In the genomic region with DNA sequence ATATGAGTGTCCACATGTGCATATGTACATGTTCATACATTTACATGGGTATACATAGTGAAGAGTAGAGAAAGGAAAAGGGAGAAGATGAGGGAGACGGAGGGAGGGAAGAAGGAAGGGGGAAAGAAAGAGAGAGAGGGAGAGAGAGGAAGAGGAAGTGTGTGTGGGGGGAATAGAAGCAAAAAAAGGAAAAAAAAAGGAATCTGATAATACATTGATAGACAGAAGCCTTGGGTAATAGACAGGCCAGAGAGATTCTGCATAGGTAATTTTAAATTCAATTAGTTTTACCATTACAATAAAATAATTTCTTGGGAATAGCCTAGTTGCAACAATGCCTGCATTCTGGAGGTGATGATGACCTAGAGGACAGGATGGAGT, we compare ENCODE assay signal across 26 mouse cellular contexts.
A peak's percentile ranks its signal among the peaks of the same experiment; 100 is the strongest.
DNase-seq lines count a peak whose midpoint lies in the region; ATAC-seq and TF ChIP-seq lines count a peak whose summit lies in the region.
"Had no signal": no experiment of that assay in that cellular context is flagged by ENCODE, and none has a peak within 500 bp of the region (broad histone marks: within the 10 kb centered on the region; RNA-seq: fewer than 3 reads in every experiment).

No protein-coding gene starts in this region.

- ATAC-seq in forebrain, embryonic 12.5 days (ENCODE audit: low FRiP score): no peak
- no peak for ATAC-seq in forebrain, embryonic 13.5 days
- ATAC-seq in heart, embryonic 13.5 days (ENCODE audit: extremely low read depth, insufficient number of reproducible peaks, low FRiP score, low TSS enrichment): no peak
- no peak for ATAC-seq in midbrain, embryonic 11.5 days (ENCODE audit: low FRiP score)
- ATAC-seq in midbrain, postnatal 0 days (ENCODE audit: low FRiP score): no peak
- ATAC-seq in midbrain, embryonic 14.5 days (ENCODE audit: low FRiP score, low TSS enrichment): no peak
- ATAC-seq: intestine, postnatal 0 days; lung, postnatal 0 days; Patski had no signal

- H3K4me2 ChIP-seq in forebrain, embryonic 12.5 days: no peak overlapping the region
- no peak overlapping the region for H3K4me2 ChIP-seq in forebrain, embryonic 13.5 days
- H3K4me2 ChIP-seq in heart, embryonic 13.5 days: no peak overlapping the region
- no peak overlapping the region for H3K4me2 ChIP-seq in midbrain, embryonic 11.5 days
- no peak overlapping the region for H3K4me2 ChIP-seq in midbrain, postnatal 0 days (ENCODE audit: low read depth, low read length, poor library complexity, severe bottlenecking)
- H3K4me2 ChIP-seq in midbrain, embryonic 14.5 days (ENCODE audit: low read length): no peak overlapping the region
- H3K4me2 ChIP-seq: limb, embryonic 15.5 days; liver, embryonic 13.5 days; neural tube, embryonic 13.5 days had no signal

- DNase-seq in heart, adult 8-10 months (ENCODE audit: low spot score): no peak
- no peak for DNase-seq in midbrain, embryonic 11.5 days (ENCODE audit: low spot score, missing footprints)
- no peak for DNase-seq in midbrain, postnatal 0 days (ENCODE audit: low spot score)
- DNase-seq in midbrain, embryonic 14.5 days: no peak
- DNase-seq: adrenal gland, postnatal 10 days; cerebellum, adult 8-10 months; cerebellum, postnatal 25 days; gastrocnemius, adult 2 months; gastrocnemius, postnatal 36 days; kidney, postnatal 14 days; layer of hippocampus, adult 9-11 months; liver, embryonic 13.5 days; lung, adult 18-20 months; thymus, postnatal 4 days had no signal

- no peak overlapping the region for H3K9ac ChIP-seq in forebrain, embryonic 12.5 days
- no peak overlapping the region for H3K9ac ChIP-seq in forebrain, embryonic 13.5 days
- no peak overlapping the region for H3K9ac ChIP-seq in heart, embryonic 13.5 days
- H3K9ac ChIP-seq in midbrain, embryonic 11.5 days (ENCODE audit: low read length): no peak overlapping the region
- H3K9ac ChIP-seq in midbrain, postnatal 0 days (replicated peaks; ENCODE audit: low read length, poor library complexity, severe bottlenecking): no peak overlapping the region
- H3K9ac ChIP-seq in midbrain, embryonic 14.5 days (replicated peaks; ENCODE audit: low read length): no peak overlapping the region
- H3K9ac ChIP-seq: limb, embryonic 15.5 days; liver, embryonic 13.5 days; neural tube, embryonic 13.5 days had no signal

- WGBS in forebrain, embryonic 12.5 days: 54% methylated on average over 1 of the region's 1 CpGs
- 65% methylated on average over 1 of the region's 1 CpGs for WGBS in forebrain, embryonic 13.5 days
- WGBS in heart, embryonic 13.5 days: 65% methylated on average over 1 of the region's 1 CpGs
- 63% methylated on average over 1 of the region's 1 CpGs for WGBS in midbrain, embryonic 11.5 days
- WGBS in midbrain, postnatal 0 days: 37% methylated on average over 1 of the region's 1 CpGs
- WGBS in midbrain, embryonic 14.5 days: 37% methylated on average over 1 of the region's 1 CpGs

- no peaks in the 10 kb centered on the region for H3K36me3 ChIP-seq in forebrain, embryonic 12.5 days (replicated peaks)
- H3K36me3 ChIP-seq in forebrain, embryonic 13.5 days (ENCODE audit: poor library complexity, severe bottlenecking): no peaks in the 10 kb centered on the region
- H3K36me3 ChIP-seq in heart, embryonic 13.5 days: no peaks in the 10 kb centered on the region
- H3K36me3 ChIP-seq in midbrain, embryonic 11.5 days (ENCODE audit: control insufficient read depth, insufficient read depth, low read length): no peaks in the 10 kb centered on the region
- no peaks in the 10 kb centered on the region for H3K36me3 ChIP-seq in midbrain, postnatal 0 days (ENCODE audit: insufficient read depth, low read length)
- H3K36me3 ChIP-seq in midbrain, embryonic 14.5 days (ENCODE audit: control insufficient read depth, insufficient read depth, low read length): no peaks in the 10 kb centered on the region
- H3K36me3 ChIP-seq: G1E; limb, embryonic 10.5 days; limb, embryonic 15.5 days; liver, embryonic 13.5 days; neural tube, embryonic 13.5 days had no signal

- no peaks in the 10 kb centered on the region for H3K9me3 ChIP-seq in forebrain, embryonic 12.5 days
- H3K9me3 ChIP-seq in forebrain, embryonic 13.5 days (replicated peaks): no peaks in the 10 kb centered on the region
- H3K9me3 ChIP-seq in heart, embryonic 13.5 days: no peaks in the 10 kb centered on the region
- no peaks in the 10 kb centered on the region for H3K9me3 ChIP-seq in midbrain, embryonic 11.5 days (ENCODE audit: control insufficient read depth, low read length)
- no peaks in the 10 kb centered on the region for H3K9me3 ChIP-seq in midbrain, postnatal 0 days (ENCODE audit: low read length)
- H3K9me3 ChIP-seq in midbrain, embryonic 14.5 days (ENCODE audit: control insufficient read depth, low read length): no peaks in the 10 kb centered on the region
- H3K9me3 ChIP-seq: G1E; limb, embryonic 10.5 days; limb, embryonic 15.5 days; liver, embryonic 13.5 days; neural tube, embryonic 13.5 days had no signal

- peak overlapping the region; percentile 33 for H3K27ac ChIP-seq in forebrain, embryonic 12.5 days
- H3K27ac ChIP-seq in forebrain, embryonic 13.5 days: no peak overlapping the region
- peak overlapping the region; percentile 40 for H3K27ac ChIP-seq in heart, embryonic 13.5 days (replicated peaks)
- peak overlapping the region; percentile 38; the same call in 1 of the 2 replicates for H3K27ac ChIP-seq in midbrain, embryonic 11.5 days (ENCODE audit: low read depth, low read length)
- no peak overlapping the region for H3K27ac ChIP-seq in midbrain, postnatal 0 days (ENCODE audit: low read depth, low read length)
- 0 out of 2 replicates have a peak overlapping the region, but pooled peaks have one; percentile 33 for H3K27ac ChIP-seq in midbrain, embryonic 14.5 days (replicated peaks; ENCODE audit: low read depth, low read length)
- H3K27ac ChIP-seq: gastrocnemius, adult 2 months; heart, adult 2 months; limb, embryonic 10.5 days; limb, embryonic 15.5 days; liver, embryonic 13.5 days had no signal

- H3K4me3 ChIP-seq in forebrain, embryonic 12.5 days (replicated peaks): no peak overlapping the region
- H3K4me3 ChIP-seq in forebrain, embryonic 13.5 days: no peak overlapping the region
- no peak overlapping the region for H3K4me3 ChIP-seq in heart, embryonic 13.5 days
- no peak overlapping the region for H3K4me3 ChIP-seq in midbrain, embryonic 11.5 days (ENCODE audit: low read depth, low read length)
- H3K4me3 ChIP-seq in midbrain, postnatal 0 days (ENCODE audit: low read depth, low read length): no peak overlapping the region
- H3K4me3 ChIP-seq in midbrain, embryonic 14.5 days (replicated peaks; ENCODE audit: low read depth, low read length): no peak overlapping the region
- H3K4me3 ChIP-seq: gastrocnemius, adult 2 months; heart, adult 2 months; limb, embryonic 10.5 days; limb, embryonic 15.5 days; liver, embryonic 13.5 days; myocyte; neural tube, embryonic 13.5 days had no signal

- no peaks in the 10 kb centered on the region for H3K27me3 ChIP-seq in forebrain, embryonic 12.5 days
- no peaks in the 10 kb centered on the region for H3K27me3 ChIP-seq in forebrain, embryonic 13.5 days
- no peaks in the 10 kb centered on the region for H3K27me3 ChIP-seq in heart, embryonic 13.5 days (replicated peaks)
- H3K27me3 ChIP-seq in midbrain, embryonic 11.5 days (ENCODE audit: control insufficient read depth, insufficient read depth, low read length): no peaks in the 10 kb centered on the region
- H3K27me3 ChIP-seq in midbrain, postnatal 0 days (ENCODE audit: insufficient read depth, low read length): no peaks in the 10 kb centered on the region
- no peaks in the 10 kb centered on the region for H3K27me3 ChIP-seq in midbrain, embryonic 14.5 days (ENCODE audit: control insufficient read depth, insufficient read depth, low read length)
- H3K27me3 ChIP-seq: limb, embryonic 15.5 days; liver, embryonic 13.5 days; neural tube, embryonic 13.5 days; Patski had no signal

- TF ChIP-seq CTCF in midbrain, postnatal 0 days (IDR thresholded peaks at IDR 0.05): no peak

- H3K4me1 ChIP-seq in forebrain, embryonic 12.5 days: peaks cover 10% of the 10 kb centered on the region
- H3K4me1 ChIP-seq in forebrain, embryonic 13.5 days: peaks cover 9% of the 10 kb centered on the region
- H3K4me1 ChIP-seq in heart, embryonic 13.5 days: peaks cover 12% of the 10 kb centered on the region
- no peaks in the 10 kb centered on the region; the same call in 1 of the 2 replicates for H3K4me1 ChIP-seq in midbrain, embryonic 11.5 days (ENCODE audit: control insufficient read depth, insufficient read depth, low read length)
- no peaks in the 10 kb centered on the region for H3K4me1 ChIP-seq in midbrain, postnatal 0 days (ENCODE audit: insufficient read depth, low read length)
- H3K4me1 ChIP-seq in midbrain, embryonic 14.5 days (ENCODE audit: control insufficient read depth, insufficient read depth, low read length): no peaks in the 10 kb centered on the region
- H3K4me1 ChIP-seq: limb, embryonic 10.5 days; limb, embryonic 15.5 days; liver, embryonic 13.5 days had no signal

Comparison
In these comparisons a context has a peak if more than half of its experiments do, and no peak if none do; other contexts are left out.
1. H3K27ac ChIP-seq: peak in forebrain, embryonic 12.5 days (single experiment), heart, embryonic 13.5 days (single experiment), midbrain, embryonic 11.5 days (single experiment) and midbrain, embryonic 14.5 days (single experiment); none in forebrain, embryonic 13.5 days (single experiment) and midbrain, postnatal 0 days (single experiment).